Mouse (Mus musculus) G1E-ER4 (cell line): Measurements from ENCODE around the gene Tmem192. TPM values are rescaled to one million over a fixed set of nuclear protein-coding genes. Genes with fewer than 3 reads are reported as not detected.

ENCODE experiments used
- GATA1 ChIP-seq: IDR thresholded peaks from one replicate; pipeline ENCODE4 v1.8.0; 2012; ENCODE audit warnings: low read length, inconsistent platforms
- polyA plus RNA-seq: library from polyadenylated mRNA; stranded (reverse); fragments of >175 nt; gene quantifications from 2 replicates; pipeline ENCODE4 v1.2.3, GENCODE M21; 2012

The Tmem192 gene
- polyA plus RNA-seq, 1 experiment = 83.3 TPM

DNA sequence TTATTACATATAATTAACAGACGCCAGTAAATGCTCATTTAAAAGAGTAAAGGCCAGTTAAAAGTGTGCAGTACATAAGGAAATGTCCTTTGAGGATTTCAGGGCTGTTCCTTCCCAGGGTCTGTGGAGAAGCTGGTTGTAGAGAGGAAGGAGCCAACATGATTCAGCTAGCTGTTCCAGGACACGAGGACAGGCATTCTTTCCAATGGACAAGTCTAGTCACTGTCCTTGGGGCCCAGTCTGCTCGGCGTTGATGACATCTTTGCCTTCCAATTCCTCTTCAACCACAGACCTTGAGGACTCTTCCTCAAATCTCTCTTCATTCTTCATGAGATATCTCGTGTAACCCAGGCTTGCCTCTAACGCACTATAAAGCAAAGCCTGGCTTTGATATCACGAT is 1.4 kb upstream of the Tmem192 start:
- no peak for TF ChIP-seq GATA1

DNA sequence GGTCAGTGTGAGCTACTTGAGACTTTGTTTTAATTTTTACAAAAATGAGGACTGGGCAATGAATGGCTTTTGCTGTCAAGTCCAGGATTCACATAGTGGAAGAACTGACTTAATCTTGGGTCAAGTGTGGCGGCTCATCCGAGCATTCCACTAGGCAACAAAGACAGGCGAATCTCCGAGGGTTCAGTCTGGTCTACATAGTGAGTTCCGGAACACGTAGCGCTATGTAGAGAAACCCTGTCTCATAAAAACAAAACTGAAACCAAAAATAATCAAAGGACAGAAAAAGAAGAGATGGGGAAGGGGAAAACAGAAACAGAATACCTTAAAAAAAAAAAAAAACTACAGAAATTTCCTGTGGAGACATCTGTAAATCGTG is 555 bp upstream of the Tmem192 start:
- no peak for TF ChIP-seq GATA1

DNA sequence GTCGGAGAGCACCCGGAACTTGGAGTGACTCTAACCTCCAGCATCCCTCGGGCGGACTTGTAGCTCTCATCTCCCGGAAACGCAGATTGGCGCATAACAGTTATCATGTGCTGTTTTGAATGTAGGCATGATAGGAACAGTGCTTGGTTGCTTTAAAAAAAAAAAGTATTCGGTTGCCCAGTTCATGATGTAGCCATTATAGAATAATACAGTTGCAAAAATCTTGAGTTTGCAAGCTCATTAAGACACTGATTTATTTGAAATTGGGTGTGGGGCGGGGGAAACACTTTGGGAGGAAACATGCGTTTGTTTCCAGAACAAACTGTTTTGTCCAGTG is 681 bp downstream of the Tmem192 start:
- no peak for TF ChIP-seq GATA1

DNA sequence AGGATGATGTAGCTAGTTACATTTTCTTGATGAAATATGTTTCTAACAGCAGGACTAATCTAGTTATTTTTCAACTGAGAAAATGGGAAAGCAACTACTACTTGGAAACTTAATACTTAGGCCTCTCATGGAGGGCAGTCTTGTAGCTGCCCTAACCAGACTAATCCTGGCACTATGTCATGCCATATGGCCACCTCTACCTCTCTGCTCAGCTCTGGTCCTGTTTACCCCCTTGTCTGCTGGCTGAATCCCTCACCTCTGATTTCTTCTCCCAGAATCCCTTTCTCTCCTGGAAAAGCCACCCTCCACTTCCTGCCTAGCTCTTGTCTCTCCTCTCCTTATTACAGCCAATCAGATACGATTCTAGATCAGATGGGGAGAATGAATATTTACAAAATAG is 1.4 kb downstream of the Tmem192 start:
- no peak for TF ChIP-seq GATA1

DNA sequence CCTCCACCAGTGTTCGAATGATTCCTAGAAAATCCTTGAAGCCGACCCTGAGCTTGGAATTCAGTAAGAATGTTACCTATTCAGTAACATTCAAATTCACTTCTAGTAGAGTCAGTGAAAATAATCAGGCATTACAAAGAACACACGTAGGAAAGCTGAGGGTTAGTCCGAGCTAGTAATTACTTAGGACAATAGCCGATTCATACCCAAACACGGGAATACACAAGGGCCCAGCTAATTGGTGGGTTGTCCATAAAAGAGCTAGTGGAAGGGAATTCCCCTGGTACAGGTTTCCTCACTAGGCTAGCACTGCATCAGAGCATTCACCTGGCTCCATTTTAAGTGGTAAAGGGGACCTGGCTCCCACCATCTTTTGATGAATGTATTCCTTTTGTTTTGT is 5.1 kb downstream of the Tmem192 start:
- TF ChIP-seq GATA1 = no peak

DNA sequence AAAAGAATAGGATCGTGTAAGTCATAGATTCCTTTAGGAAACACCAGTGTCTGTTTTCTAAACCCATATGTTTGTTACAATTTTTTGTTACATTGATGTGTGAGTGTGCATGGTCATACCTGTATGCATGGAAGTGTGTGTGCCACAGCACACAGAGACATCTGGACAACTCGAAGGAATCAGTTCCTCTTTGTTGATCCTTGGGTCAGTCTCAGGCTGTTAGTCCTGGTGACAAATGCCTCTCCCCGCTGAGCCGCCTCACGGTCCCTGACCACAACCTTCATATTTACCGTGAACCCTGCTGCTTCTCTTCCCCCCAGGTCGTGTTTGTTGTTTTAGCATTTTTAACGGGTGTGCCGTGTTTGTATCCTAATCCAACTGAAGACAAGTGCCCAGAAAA is 12.0 kb downstream of the Tmem192 start:
- TF ChIP-seq GATA1 = no peak

DNA sequence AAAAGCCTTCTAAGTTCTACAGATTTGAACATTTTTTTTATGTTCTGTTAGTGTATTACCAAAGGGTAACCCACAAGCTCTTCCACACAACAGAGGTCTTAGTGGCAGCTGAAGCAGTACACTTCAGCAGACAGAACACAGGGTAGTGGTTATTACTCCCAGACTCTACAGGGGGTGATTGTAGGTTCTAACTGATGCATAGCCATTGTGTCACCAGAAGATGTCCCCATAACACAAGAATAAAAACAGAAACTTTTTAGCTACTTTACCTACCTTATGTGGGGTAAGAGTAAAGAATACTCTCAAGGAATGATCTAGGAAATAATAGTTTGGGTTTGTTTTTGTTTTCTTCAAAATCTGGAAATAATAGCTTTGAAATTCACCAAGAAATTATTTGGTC is 15.9 kb downstream of the Tmem192 start:
- no peak for TF ChIP-seq GATA1

DNA sequence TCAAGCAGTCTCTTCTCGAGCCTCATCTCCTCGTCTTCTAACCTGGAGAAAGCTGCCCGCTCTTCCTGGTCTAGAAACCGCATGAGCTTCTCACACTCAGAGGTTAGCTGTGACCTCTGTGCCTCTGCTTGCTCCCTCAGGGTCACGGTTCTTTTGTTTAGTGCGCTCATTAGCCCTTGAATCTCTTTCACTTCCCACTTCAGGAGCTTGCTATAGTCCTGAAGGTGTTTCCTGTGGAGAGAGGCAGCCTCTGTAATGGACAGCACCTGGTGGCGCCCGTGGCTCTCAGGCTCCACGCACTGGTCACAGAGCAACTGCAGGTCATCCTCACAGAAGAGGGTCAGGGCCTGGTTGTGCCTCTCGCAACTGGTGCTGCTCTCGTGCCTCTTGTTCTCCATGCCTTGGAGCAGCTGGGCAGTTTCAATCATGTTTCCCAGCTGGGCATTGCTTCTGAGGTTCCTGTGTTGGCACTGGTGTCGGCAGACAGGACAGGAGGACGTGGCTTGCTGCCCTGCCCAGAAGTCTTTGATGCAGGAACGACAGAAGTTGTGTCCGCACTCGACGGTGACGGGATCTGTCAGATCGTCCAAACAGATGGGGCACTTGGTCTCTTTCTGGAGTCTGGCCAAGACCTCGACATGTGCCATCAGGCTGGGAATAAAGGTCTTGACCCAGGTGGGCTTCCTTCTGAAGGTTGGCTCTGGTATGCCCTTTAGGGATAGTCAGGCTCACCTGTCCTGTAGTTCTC is 36.3 kb downstream of the Tmem192 start:
- no peak for TF ChIP-seq GATA1

DNA sequence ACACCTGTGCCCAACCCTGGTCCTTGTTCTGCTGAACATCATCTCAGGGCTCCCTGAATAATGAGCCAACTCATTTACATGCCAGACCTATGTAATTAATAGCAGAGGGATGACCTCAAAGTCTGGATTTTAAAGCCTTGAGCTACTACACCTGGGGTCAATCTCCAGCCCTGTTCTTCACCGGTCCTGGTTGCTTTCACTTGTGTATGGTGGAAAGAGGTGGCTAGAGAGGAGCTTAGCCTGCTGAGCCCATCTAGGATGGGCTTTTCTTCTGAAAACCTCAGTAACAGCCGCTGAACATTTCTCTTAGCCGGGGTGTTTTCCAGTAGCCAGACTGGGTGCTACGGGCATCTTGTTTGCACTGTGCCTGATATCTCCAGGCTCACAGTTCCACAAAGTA is 40.7 kb downstream of the Tmem192 start, which contains the start of gene Trim75:
Trim75 (minus strand) TSS at position 101 of the 400 bp plus-strand sequence.
- no peak for TF ChIP-seq GATA1

DNA sequence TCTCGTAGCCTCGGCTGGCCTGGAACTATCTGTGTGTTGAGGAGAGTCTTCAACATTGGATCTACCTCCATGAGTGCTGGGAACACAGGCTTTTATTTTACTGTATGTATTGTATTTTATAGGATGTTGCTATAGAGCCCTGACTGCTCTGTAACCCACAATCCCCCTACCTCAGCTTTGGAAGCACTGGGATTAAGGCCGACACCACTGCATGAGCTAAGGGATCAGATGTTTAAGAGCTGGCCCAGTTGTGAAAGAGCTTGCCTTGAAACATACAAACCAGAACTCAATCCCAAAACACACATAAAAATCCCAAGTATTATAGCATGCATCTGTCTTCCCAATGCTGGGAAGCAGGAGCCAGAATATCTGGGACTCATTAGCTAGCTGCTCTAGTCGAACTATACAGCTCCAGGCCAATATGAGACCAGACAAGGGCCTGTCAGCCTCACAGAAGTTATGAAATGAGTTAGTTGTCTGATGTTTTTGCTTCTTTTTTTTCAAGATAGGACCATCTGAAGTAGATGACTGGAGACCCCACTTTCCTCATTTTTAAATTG is 51.9 kb downstream of the Tmem192 start:
- no peak for TF ChIP-seq GATA1

DNA sequence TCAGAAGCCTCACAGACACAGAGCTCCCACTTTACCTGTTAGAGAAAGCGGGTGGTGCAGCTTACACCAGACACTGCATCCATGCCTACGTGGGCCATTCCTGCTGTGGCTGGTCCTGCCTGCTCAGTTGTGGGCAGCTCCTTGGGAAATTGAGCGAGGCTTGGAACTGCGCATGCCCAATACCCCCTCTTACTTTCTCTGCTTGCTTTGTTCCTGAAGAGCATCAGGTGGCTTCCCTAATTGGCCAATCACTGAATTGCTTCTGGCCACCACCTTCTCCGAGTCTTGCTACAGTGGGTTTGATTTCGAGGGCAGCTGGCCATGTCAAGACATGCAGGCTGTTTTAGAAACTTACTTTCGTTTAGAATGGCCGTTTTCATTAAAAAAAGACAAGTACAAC is 71.4 kb downstream of the Tmem192 start, which contains the start of the genes Trim61 and Trim60:
Trim61 (minus strand) TSS at position 101 of the 400 bp plus-strand sequence.
Trim60 (minus strand) TSS at position 162 of the 400 bp plus-strand sequence.
- TF ChIP-seq GATA1 = no peak

Other genes starting within 250 kb of the Tmem192 start
- gene Msmo1, start 213.4 kb upstream of the Tmem192 start, polyA plus RNA-seq = 4.4 and 7.4 TPM in 2 replicates
- 5.1 and 5.7 TPM in 2 replicates for gene Klhl2, start 97.2 kb upstream of the Tmem192 start, polyA plus RNA-seq
- not detected in 2 replicates for gene Trim75, start 40.6 kb downstream of the Tmem192 start, polyA plus RNA-seq
- gene Trim61, start 71.3 kb downstream of the Tmem192 start, polyA plus RNA-seq = not detected in 2 replicates
- gene Trim60, start 71.4 kb downstream of the Tmem192 start, polyA plus RNA-seq = not detected in 2 replicates
- not detected in 2 replicates for gene Apela, start 90.2 kb downstream of the Tmem192 start, polyA plus RNA-seq
- not detected in 2 replicates for gene Gm10663, start 127.8 kb downstream of the Tmem192 start, polyA plus RNA-seq
- not detected in 2 replicates for gene BC030870, start 182.4 kb downstream of the Tmem192 start, polyA plus RNA-seq